Mouse (Mus musculus) spleen, adult 10 weeks (tissue): ENCODE data around the gene Oas3. TPM values are rescaled to one million over a fixed set of nuclear protein-coding genes. Genes with fewer than 3 reads are reported as not detected.

Experiments used
- polyA plus RNA-seq: library from polyadenylated mRNA; stranded (reverse); fragments of 350-450 nt; fragmentation: Illumina TruSeq; extraction: RNeasy Lipid Tissue Mini Kit (QIAGEN cat#74804); gene quantifications from one replicate; pipeline ENCODE4 v1.2.3, GENCODE M21; 2015; ENCODE audit warnings: low replicate concordance; ENCODE audit not compliant: insufficient read depth

The Oas3 gene
- polyA plus RNA-seq: 7.4 TPM

GRCm38 (mm10) chr5:120777478-120777877 is at the start of gene Oas3:
TSS of gene Oas3 (minus strand) at chr5:120777661.

GRCm38 (mm10) chr5:120811951-120812819 is 34.7 kb upstream of the Oas3 start, which contains the start of gene Oas1c:
TSS of gene Oas1c (minus strand) at chr5:120812514.

GRCm38 (mm10) chr5:120795480-120796034 is 18.1 kb upstream of the Oas3 start, which contains the start of gene Oas1e:
TSS of gene Oas1e (minus strand) at chr5:120795530.

GRCm38 (mm10) chr5:120749688-120750087 is 27.8 kb downstream of the Oas3 start, which contains the start of gene Oas2:
TSS of gene Oas2 (minus strand) at chr5:120749853.

GRCm38 (mm10) chr5:120711827-120712226 is 65.6 kb downstream of the Oas3 start, which contains the start of gene Dtx1:
TSS of gene Dtx1 (minus strand) at chr5:120711927.

Other genes starting within 250 kb of the Oas3 start
- gene Tpcn1, start 189.0 kb downstream of the Oas3 start, polyA plus RNA-seq: 11.5 TPM
- gene Iqcd, start 188.6 kb downstream of the Oas3 start, polyA plus RNA-seq: 0.39 TPM
- 2.0 TPM for gene Rita1, start 165.1 kb downstream of the Oas3 start, polyA plus RNA-seq
- 15.6 TPM for gene Ddx54, start 164.9 kb downstream of the Oas3 start, polyA plus RNA-seq
- not detected for gene Cfap73, start 143.4 kb downstream of the Oas3 start, polyA plus RNA-seq
- gene Rasal1, start 128.8 kb downstream of the Oas3 start, polyA plus RNA-seq: 3.3 TPM
- gene Dtx1, start 65.7 kb downstream of the Oas3 start, polyA plus RNA-seq: 55.9 TPM
- gene Oas2, start 27.8 kb downstream of the Oas3 start, polyA plus RNA-seq: 14.9 TPM
- 0.21 TPM for gene Oas1e, start 17.9 kb upstream of the Oas3 start, polyA plus RNA-seq
- gene Oas1c, start 34.9 kb upstream of the Oas3 start, polyA plus RNA-seq: 15.3 TPM
- gene Oas1f, start 69.7 kb upstream of the Oas3 start, polyA plus RNA-seq: not detected
- not detected for gene Oas1h, start 83.8 kb upstream of the Oas3 start, polyA plus RNA-seq
- gene Oas1g, start 110.0 kb upstream of the Oas3 start, polyA plus RNA-seq: 3.3 TPM
- gene Oas1a, start 129.9 kb upstream of the Oas3 start, polyA plus RNA-seq: 13.5 TPM
- gene Oas1d, start 136.9 kb upstream of the Oas3 start, polyA plus RNA-seq: not detected
- gene Rph3a, start 232.4 kb upstream of the Oas3 start, polyA plus RNA-seq: not detected